Mouse (Mus musculus) cerebellum, adult 18-20 months (tissue): ENCODE data around the gene Kng1.
A peak's percentile ranks its signal among the peaks of the same experiment; 100 is the strongest.
"Not testable (repeated sequence)": the region's sequence is repeated elsewhere in the genome, so short reads cannot be mapped to it uniquely, and the experiment has no call there.

Source experiments
- DNase-seq, 2 experiments: peaks; one replicate each; pipeline ENCODE4 v3.0.0; 2021

The Kng1 gene

GRCm38 (mm10) chr16:23094136-23094535, 36.5 kb downstream of the Kng1 start:
- no peak for DNase-seq

DNA sequence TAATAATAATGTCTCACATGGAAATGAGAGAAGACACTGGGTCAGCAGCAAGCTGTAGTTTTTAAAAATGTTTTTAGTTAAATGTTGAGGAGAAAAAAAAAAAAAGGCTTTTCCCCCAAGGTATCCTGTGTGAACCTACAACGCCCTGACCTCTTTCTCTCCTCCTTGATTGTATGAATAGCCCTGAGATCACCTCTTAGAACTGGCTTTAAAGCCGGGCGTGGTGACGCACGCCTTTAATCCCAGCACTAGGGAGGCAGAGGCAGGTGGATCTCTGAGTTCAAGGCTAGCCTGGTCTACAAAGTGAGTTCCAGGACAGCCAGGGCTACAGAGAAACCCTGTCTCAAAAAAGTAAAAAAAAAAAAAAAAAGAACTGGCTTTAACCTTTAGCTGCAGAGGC, 37.9 kb downstream of the Kng1 start:
- not testable (repeated sequence) for DNase-seq

GRCm38 (mm10) chr16:23096886-23097285, 39.2 kb downstream of the Kng1 start:
- DNase-seq, result not testable (repeated sequence)

- DNase-seq, result peak in 1 of 2 experiments; percentile 13
Observed at GRCm38 (mm10) chr16:23097290-23098104, 39.8 kb downstream of the Kng1 start.

DNA sequence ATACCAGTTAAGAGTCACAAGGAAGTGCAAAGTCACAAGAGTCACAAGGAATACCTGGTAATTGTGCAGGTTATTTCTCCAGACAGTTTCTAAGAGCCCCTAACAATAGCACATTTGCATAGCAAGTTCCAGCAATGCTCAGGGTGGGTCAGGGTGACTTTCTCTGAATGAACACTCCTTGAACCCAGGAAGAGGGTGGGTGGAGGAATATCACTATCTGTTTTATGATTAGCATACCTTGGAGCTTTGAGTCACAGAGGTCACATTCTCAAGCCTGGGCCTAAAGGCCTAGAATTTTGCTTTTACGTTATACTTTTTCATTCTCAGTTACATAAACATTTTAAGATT, 40.4 kb downstream of the Kng1 start:
- not testable (repeated sequence) for DNase-seq

DNA sequence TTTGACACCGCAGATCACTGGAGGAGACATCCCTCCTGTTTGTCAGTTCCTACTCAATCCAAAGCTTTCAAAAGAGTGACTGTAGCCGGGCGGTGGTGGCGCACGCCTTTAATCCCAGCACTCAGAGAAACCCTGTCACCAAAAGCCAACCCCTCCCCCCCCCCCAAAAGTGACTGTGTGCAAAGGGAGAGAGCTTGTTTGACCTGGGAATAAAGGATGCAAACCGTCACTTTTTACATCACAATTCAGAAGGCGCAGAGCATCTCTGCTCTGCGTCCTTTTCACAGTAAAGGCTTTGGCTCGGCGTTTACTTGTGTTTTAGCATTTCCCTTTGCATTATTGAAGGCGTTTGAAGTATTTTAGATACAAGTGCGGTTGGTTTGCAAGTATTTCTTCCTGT, 42.0 kb downstream of the Kng1 start:
- DNase-seq, result no peak

DNA sequence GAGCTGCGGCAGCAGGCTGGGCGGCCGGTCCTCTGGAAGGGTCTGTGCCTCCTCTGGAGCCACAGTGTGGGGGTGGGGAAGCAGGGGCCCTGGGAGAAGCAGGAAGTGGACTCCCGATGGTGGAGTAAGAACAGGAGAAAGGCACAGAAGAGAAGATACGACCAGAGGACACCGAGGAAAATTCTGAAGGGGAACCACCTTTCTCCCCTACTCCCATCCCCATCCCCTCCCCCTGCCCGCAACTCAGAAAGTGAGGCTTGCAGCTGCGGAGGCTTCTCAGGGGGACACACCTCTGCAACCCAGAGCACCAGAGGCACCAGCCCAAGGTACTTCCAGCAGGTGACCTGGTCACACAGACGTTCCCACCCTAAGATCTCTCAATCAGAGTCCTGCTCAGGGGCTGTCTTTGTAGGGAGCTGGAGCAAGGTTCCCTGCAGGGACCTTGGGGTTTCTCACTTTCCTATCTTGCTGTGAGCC, 42.5 kb downstream of the Kng1 start:
- no peak for DNase-seq

- DNase-seq, result no peak
Observed at GRCm38 (mm10) chr16:23100613-23101012, 42.9 kb downstream of the Kng1 start.

- DNase-seq, result no peak
Observed at GRCm38 (mm10) chr16:23102340-23103037, 44.8 kb downstream of the Kng1 start.

GRCm38 (mm10) chr16:23103038-23103745, 45.5 kb downstream of the Kng1 start:
- DNase-seq, result no peak

DNA sequence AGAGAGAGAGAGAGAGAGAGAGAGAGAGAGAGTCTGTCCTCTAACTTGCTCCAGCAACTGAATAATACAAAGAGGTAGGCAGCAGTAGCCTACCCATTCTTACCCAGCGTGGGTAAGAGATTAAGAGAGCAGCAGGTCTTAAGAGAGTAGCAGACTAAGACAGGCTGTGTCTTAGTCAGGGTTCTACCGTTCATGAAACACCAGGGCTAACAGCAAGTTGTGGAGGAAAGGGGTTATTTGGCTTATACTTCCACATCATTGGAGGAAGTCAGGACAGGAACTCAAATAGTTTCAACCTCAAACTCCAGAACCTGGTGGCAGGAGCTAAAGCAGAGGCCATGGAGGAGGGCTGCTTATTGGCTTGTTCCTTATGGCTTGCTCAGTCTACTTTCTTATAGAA, 46.2 kb downstream of the Kng1 start:
- DNase-seq, result no peak

DNA sequence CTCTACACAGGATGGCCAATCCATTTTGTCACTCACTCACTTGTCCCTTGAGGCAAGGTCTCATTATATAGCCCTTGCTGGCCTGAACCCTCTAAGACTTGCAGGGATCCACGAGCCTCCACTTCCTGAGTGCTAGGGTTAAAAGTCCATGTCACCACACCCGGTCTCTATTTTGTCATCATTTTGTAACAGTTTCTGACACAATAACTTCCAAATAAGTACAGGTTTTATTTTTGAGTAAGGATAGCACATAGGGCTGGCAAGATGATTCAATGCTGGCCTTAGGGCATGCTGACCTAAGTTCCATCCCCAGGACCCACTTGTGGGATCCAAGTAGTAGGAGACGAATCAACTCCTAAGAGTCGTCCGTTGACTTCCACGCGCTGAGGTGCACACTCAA, 48.5 kb downstream of the Kng1 start:
- no peak for DNase-seq

DNA sequence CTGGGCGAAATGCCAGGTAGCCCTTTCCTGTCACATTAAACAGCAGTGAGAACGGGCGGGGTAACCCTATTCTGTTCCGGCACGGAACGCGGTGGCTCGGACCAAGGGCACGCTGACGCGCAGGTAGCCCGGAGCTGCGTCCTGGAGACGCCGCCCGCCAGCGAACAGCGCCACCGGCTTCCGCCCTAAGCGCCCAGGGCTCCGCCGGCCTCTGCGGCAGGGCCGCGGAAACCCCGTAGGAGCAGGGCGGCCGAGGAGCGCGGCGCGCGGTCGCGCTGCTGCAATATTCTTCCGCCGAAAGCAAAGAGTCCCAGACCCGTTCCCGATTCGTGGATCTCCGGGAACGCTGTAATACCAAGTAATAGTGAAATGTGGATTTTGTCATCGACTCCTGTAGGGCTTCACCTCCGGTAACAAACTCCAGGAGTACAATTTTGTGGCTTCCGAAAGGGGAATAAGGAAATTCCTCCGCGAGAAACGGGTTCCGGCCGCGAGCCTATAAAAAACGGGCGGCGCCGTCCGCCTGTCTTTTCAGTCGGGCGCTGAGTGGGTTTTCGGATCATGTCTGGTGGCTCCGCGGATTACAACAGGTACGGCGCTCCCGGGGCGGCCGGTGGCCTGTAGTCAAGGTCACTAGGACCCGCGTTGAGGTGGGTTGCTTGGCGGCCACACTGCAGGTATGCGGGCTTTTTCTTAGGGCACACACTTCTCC, 49.7 kb downstream of the Kng1 start, which contains the start of gene Eif4a2:
Gene Eif4a2 (plus strand): TSS at position 214 of the 712 bp plus-strand sequence.
- DNase-seq, result peak; percentile 91 to 97

GRCm38 (mm10) chr16:23107946-23108759, 50.5 kb downstream of the Kng1 start:
- peak; percentile 84 to 85 for DNase-seq

- DNase-seq, result no peak
Observed at GRCm38 (mm10) chr16:23108943-23109342, 51.3 kb downstream of the Kng1 start.

DNA sequence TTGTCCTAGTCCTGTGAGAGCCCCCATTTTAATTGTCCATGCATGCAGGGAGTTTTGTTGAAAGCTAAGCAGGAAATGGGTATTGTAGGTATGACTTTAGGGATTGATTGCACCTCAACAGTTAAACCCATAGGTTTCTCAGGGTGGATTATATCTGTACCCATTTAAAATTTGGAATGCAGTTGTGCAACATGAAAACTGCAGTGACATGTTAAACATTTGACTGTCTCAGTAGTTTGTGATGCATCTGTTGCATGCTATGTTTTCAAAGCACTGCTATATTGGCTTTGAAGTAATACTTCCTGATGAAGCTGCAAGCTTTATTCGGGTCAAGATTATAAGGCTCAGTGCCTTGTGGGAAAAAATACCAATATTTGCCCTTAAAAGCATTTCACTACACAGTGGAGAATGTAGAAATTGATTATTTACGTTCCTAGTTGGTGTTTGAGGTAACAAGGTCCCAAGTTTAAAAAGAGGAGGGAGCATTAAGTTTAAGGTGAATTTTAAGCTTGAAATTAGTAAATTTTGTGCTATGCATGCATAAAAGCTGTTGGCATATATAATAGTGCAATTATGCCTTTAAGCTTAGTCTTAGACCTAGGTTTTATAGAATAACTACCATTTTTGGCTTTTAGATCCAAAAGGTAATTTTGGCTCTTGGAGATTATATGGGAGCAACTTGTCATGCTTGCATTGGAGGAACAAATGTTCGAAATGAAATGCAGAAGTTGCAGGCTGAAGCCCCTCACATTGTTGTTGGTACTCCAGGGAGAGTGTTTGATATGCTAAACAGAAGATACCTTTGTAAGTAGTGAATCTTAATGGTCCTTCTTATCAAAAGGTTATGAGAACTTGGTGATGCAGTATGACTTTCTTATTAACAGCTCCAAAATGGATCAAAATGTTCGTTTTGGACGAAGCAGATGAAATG, 52.0 kb downstream of the Kng1 start:
- no peak for DNase-seq

- DNase-seq, result no peak
Observed at GRCm38 (mm10) chr16:23112348-23112747, 54.7 kb downstream of the Kng1 start.

- DNase-seq, result no peak
Observed at GRCm38 (mm10) chr16:23112861-23113435, 55.3 kb downstream of the Kng1 start.

DNA sequence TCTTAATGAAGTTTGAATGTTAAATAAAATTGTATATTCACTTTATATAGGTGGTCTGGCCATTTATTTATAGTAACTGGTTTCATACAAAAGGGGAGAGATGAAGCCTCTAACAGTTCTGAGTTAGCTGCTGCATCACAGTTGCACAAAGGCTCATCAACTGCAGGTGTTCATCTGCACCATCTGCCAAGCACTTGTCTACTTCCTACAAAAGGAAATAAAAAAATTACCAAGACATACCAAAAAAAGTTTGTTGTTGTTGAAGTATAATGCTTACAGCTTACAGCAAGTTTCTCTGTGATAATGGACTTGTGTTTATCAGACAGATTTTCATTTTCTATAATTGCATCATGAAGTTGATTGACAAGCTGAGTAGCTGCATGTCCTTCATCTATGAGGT, 56.2 kb downstream of the Kng1 start:
- no peak for DNase-seq
